Mouse (Mus musculus): ENCODE measurements around the gene Rpia.

Rpia gene

DNA sequence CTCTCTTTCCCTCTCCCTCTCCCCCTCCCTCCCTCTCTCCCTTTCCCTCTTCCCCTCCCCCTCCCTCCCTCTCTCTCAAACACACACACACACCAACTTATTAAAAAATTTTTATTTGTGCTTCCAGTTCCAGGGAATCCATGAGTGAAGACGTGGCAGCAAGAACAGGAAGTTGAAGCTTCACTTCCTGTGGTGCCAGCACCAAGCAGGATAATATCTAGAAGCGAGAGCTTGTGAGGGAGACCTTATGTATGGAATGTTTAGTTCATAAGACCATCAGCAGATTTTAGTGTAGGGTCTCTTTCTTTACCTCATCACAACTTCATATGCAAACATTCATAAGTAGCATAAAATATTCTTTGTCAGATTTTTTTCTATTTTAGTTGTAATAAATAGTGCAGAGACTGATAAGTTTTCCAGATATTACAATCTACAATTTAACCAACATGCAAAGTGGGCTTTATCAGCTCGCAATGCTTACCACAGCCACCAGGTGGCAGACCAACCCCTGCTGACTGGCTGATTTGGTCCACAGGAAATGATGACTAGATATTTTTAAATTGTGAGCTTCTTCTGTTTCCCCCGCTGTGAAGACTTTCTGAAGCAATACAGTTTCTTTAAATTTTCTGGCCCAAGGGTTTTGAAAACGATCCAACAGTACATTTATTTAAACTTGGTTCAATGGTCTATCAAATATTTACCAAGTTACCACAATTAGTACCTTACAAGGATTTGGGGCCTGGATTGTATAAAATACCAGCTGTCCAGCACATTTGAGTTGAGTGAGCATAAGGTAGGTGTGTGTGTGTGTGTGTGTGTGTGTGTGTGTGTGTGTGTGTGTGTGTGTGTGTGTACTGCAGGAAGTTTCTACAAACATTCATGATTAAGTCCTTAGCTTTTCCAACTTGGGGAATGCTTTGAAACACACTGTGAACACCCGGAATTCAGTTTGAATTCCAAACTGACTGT lies 19.8 kb upstream of the Rpia start:
- TF ChIP-seq GATA4 (IDR thresholded peaks at IDR 0.05; ENCODE audit: insufficient replicate concordance, low read length), result no peak; the same call in 1 of the 2 replicates

DNA sequence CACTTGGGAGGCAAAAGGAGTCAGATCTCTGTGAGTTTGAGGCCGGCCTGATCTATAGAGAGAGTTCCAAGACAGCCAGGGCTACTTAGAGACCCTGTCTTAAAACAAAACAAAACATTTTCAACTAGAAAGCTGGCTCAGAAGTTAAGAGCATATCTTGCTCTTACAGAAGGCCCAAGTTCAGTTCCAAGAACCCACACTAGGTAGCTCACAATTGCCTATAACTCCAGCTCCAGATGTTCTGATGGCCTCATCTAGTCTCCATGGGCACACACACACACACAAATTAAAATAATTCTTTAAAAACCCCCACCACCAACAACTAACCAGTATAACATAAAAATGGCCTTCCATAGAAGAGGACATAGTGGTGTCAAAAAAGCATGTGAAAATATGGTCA lies 18.5 kb upstream of the Rpia start:
- no peak for TF ChIP-seq GATA4 (IDR thresholded peaks at IDR 0.05; ENCODE audit: insufficient replicate concordance, low read length)

DNA sequence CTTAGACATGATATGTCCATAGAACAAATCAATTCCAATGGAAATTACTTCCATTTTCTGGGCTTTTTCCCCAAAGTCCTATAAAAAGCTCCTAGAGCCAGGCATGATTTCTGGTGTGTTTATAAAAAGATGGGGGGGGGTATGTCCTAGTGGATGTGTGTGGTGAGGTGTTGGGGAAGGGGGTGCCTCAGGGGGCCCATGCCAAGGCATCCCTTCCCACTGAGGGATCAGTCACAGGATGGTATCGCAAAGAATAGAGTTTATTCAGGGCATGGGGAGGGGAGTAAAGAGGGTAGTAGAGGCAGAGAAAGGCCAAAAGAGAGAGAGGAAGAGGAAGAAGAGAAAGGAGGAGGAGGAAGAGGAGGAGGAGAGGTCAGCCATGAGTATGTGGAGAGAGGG lies 14.5 kb upstream of the Rpia start:
- TF ChIP-seq GATA4 (IDR thresholded peaks at IDR 0.05; ENCODE audit: insufficient replicate concordance, low read length), result no peak

DNA sequence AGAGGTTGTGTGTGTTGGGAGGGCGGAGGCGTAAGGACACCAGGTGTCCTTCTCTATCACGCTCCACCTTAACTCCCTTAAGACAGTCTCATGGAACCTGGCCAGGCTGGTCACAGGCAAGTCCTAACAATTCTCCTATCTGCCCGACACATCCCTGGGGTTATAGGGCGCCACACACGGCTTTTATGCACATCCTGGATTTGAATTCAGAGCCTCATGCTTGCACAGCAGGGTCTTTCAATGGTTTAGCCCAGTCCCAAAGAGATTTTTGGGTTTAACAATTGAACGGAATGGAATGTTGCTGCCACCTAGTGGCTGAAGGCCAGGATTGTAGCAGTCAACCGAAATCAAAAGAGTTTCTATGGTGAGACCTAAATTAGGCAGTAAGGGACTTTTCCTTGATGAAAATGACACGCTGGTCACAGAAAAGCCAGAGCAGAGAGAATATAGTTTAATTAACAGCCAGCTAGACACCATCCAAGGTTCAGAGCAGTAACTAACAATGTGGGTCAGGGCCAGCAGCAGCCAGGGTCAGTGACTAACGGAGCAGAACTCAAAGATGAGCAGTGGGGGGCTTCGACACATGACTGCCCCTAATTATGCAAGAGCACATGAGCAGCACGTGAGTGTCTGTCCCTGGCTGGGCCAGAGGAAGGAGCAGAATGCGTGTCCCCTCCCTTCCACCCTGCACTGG lies 13.9 kb upstream of the Rpia start:
- TF ChIP-seq GATA4 (IDR thresholded peaks at IDR 0.05; ENCODE audit: insufficient replicate concordance, low read length), result no peak

DNA sequence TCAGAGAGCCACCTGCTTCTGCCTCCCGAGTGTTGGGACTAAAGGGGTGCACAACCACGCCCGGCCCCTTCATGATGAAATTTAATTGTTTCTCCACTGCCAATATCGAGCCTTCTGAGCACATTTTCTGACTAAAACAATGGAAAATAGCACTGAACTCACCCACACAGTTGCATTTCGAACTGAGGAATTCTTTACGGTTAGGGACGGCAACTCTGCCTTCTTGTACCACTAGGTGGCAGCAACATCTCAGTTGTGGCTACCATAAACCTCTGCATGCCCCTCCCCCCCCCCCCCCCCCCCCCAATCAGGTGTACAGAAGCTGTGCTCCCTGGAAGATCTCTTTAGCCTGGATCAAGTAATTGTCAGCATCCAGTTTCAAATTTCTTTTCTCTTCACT lies 13.2 kb upstream of the Rpia start:
- no peak for TF ChIP-seq GATA4 (IDR thresholded peaks at IDR 0.05; ENCODE audit: insufficient replicate concordance, low read length)

DNA sequence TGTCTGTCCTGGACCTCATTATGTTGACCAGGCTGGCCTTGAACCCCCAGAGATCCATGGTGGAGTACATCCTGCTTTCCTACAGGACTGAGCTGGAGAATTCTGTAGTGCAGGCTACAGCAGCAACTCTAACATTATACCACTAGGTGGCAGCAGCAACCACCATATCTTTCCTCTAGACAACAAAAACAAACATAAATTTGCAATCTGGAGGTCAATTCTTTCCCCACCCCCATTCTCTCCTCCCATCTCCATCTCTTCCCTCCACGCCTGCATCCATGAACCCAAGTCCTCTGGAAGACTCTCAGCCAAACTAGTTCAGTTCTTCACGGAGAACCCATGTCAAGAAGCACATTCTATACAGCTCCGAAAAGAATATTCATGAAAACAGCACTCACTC lies 12.6 kb upstream of the Rpia start:
- no peak for TF ChIP-seq GATA4 (IDR thresholded peaks at IDR 0.05; ENCODE audit: insufficient replicate concordance, low read length)

DNA sequence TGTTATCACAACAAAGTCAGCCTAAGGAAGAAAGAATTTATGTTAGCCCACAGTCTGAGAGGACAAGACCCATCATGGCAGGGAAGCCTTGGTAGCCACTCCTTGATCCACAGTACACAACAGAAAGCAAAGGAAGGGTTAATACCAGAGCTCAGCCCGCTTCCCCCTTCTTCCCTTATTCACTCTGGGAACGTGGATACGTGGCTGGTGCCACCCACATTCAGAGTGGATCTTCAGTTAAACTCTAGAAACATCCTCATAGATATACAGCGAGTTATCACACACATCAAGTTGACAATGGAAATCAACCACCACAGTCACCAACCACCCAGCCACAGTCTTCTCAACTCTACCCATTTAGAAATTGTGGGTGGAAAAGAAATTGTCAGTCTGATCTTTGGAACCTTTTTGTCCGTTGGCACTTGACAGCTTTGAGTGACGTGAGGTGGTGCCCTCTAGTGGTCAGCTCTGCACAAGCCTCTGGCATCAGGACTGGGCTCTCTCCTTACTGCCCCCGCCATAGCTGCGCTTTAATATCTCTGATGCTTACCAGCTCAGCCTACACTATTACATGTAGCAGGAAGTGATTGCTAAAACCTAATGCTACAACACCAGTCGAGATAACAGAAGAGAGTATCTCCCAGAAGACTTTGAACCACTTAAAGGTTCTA lies 5.7 kb upstream of the Rpia start:
- TF ChIP-seq GATA4 (IDR thresholded peaks at IDR 0.05; ENCODE audit: insufficient replicate concordance, low read length), result no peak

DNA sequence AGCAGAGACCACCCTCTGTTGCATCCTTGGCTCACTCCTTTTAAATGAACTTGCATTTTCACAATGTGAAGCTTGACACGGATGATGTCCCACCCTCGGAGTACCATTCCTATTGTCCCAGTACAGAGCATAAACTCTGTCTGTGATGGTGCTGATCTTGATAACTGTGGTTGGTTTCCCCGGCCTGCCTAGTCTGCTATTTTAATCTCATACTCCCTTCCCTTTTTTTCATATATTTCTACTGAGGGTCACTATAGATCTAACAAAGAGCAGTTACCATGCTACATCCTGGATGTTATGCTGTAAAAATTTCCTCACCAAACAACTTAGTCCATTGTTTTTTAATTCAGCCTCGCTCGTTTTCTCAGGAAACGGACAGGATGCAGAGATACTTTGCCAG lies 4.9 kb upstream of the Rpia start:
- no peak for TF ChIP-seq GATA4 (IDR thresholded peaks at IDR 0.05; ENCODE audit: insufficient replicate concordance, low read length)

DNA sequence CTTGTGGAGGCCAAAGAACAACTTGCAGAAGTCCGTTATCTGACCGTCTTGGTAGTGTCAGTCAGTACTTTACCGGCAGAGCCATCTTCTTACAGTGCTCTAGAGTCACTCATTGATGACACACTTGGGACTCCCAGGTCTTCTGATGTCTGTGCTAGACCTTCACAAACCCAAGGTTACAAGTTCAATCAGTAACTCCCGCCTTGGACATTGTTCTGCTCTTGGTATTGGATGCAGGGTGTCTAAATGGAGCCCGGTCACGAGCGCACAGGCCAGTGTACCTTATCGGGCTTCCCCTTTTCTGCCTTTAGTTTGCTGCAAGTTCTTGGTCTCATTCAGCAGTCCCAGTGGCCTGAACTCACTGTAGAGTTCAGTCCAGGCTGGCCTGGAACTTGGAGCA lies 612 bp upstream of the Rpia start:
- no peak for TF ChIP-seq GATA4 (IDR thresholded peaks at IDR 0.05; ENCODE audit: insufficient replicate concordance, low read length)

DNA sequence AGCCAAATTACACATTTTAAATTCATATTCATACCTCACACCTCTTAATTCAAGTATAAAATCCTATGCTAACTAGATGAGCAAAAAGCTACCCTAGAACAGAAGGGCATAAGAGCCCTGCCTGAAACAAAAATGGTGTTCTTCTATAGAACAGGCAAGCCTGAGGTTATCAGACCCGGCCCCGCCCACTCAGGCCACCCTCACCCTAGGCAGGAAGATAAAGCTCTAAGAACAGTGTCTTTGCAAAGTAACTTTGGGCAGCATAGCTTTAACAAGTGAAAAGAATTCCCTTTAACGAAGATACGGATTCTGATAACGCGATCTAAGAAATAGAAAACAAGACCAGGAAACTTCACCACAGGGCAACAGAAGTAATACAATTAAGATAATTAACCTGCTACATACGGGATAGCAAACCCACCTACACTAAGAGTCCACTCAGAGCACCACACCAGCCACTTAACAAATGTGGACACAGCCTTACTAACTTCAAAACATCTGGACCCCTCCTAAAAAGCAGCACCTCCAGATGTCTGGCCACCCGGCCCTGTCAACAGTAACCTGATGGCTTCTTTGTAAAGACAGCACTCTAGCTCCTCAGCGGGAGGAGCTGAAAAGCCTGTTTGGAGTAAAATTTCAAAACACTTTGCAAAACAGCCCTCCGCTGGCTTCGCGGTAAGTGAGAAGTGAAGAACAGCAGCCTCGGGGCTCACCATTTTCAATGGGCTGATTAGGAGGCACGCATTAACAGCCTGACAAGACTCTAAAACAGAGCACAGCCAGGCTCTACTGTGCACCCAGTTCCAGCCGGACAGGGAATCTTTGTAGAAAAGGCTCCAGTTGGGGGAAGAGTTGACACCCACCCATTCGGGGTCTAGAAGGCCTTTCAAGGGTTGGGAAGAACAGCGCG lies 925 bp downstream of the Rpia start:
- TF ChIP-seq GATA4 (IDR thresholded peaks at IDR 0.05; ENCODE audit: insufficient replicate concordance, low read length), result no peak

DNA sequence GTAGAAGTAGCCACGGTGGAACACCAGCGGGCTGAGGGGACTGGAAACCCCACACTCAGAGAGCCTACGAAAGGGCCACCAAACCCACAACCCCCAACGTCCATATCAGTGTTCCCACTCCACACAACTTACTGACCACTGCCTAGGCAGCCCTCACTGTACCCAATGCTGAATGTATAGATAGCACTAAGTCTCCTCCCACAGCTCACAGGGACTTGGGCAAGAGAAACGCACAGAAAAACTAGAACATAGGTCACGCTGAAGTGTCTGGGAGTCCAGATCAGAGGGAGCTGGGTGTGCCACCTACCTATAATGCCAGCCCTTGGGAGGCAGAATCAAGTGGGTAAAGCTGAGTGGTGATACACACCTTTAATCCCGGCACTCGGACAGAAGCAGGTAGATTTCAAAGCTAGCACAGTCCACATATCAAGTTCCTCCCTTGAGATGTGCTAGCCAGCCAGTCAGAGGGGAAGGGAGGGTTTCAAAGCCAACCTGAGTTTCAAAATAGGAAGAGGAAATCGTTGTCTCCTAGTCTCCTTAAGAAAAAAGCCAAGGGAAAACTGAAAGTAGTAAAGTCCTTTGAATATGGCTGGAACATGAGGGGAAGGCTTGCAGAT lies 1.9 kb downstream of the Rpia start:
- TF ChIP-seq GATA4 (IDR thresholded peaks at IDR 0.05; ENCODE audit: insufficient replicate concordance, low read length), result no peak

DNA sequence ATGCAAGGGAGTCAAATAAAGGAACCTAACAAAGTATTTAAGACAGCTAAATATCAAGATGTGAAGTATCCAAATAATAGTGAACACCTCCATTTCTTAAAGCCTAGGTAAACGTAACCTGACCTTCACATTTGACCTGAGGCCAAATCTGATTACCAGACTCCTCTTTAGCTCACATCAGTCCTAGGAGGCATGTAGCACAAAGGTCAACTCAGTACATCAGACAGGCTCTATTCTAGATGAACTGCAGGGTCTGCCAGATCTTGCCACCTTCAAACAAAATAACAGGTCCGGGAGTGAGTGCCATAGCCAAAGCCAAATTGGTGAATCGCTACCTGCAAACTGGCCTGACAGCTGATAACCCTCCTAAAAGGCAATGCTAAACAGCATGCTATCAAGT lies 2.9 kb downstream of the Rpia start:
- TF ChIP-seq GATA4 (IDR thresholded peaks at IDR 0.05; ENCODE audit: insufficient replicate concordance, low read length), result peak; percentile 20; the same call in 1 of the 2 replicates

DNA sequence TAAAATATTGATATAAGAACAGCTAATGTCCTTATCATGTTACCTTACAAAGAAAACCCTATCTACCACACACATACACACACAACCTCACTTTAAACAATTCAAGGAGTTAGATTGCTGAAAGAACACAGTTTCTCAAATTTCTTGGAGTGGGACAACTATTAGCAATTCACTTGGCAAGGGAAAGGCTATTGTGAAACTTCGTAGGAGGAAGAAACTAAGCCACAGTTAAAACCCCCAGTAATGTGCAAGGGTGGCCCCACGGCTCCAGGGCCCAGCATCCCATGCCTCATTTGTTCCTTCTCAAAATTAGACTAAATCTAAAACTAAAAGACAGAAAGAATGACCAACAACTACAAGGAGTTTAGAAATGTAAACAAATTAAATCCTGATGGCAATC lies 4.5 kb downstream of the Rpia start:
- TF ChIP-seq GATA4 (IDR thresholded peaks at IDR 0.05; ENCODE audit: insufficient replicate concordance, low read length), result no peak

DNA sequence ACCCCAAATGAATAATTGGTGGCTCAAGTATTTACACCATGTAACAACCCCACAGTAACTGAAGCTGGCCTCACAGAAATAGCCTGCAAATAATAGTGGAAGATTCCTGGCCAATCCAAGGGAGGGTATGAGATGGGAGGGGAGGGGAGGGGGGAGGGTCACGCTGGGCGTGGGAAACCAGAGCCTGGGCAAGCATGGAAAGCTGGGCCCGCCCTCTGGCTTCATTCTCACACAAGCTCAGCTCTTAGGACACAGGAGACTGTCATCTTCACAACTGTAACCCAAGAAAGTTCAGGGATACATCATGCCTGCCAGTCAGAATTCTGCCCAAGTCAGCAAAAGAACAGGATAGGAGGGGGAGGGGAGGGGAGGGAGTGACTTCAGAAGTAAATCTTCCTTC lies 6.2 kb downstream of the Rpia start:
- TF ChIP-seq GATA4 (IDR thresholded peaks at IDR 0.05; ENCODE audit: insufficient replicate concordance, low read length), result no peak

Data from liver, adult (tissue).